Comparison of ENCODE assay signal across 8 mouse cellular contexts in the genomic region with DNA sequence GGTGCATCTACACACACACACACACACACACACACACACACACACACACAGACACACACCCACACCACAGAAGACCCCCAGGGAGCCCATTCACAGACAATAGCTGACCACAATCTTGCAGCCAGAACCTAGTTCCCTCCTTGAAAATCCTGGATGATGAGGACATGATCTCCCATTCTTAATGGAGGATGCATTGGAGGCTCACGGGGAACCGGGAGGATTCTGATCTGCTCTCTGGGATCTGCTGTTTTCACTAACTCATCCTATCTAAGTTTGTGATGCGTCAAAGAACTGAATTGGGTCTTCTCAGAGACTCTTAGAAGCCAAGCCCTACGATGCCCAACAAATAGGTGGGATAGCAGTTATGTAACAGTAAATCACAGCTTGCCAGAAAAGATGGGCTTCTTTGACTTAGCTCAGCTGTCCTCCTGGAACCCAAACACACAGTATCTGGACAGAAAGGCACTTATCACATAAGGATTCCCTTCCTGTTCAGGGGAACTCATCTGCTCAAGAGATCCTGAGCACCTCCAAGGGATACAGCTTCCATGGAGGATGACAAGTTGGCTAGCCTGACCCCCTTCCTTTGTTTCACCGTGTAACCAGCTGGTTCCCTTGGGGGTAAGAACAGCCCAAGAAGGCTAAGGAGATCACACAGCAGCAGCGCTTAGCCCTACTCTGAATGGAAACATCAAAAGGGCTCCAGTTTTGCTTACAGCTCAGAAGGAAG. TPM values are rescaled to one million over a fixed set of nuclear protein-coding genes. Genes with fewer than 3 reads are reported as not detected.
DNase-seq lines count a peak whose midpoint lies in the region; ATAC-seq and TF ChIP-seq lines count a peak whose summit lies in the region.

No protein-coding gene starts in this region.

- H3K4me1 ChIP-seq in heart, embryonic 16.5 days (ENCODE audit: control insufficient read depth, insufficient read depth, low read length): peaks cover 10% of the 10 kb centered on the region; the same call in 1 of the 2 replicates
- no peaks in the 10 kb centered on the region for H3K4me1 ChIP-seq in heart, adult 2 months (ENCODE audit: control insufficient read depth, insufficient read depth, low read length)
- peaks cover 41% of the 10 kb centered on the region for H3K4me1 ChIP-seq in forebrain, embryonic 13.5 days

- H3K4me2 ChIP-seq in heart, embryonic 16.5 days (ENCODE audit: low read depth, low read length): peak overlapping the region; percentile 96
- H3K4me2 ChIP-seq in forebrain, embryonic 13.5 days: peak overlapping the region; percentile 76

- no peak overlapping the region for H3K27ac ChIP-seq in heart, embryonic 16.5 days (ENCODE audit: low read length)
- H3K27ac ChIP-seq in heart, adult 2 months: no peak overlapping the region
- peak overlapping the region; percentile 97 for H3K27ac ChIP-seq in forebrain, embryonic 13.5 days

- no peak for TF ChIP-seq EP300 in heart, adult 2 months (IDR thresholded peaks at IDR 0.05; ENCODE audit: insufficient read depth, low read depth, low read length)

- peak overlapping the region; percentile 70; the same call in 1 of the 2 replicates for H3K9ac ChIP-seq in heart, embryonic 16.5 days (ENCODE audit: low read length)
- H3K9ac ChIP-seq in heart, adult 2 months (ENCODE audit: low read depth, low read length): no peak overlapping the region
- peak overlapping the region; percentile 95 for H3K9ac ChIP-seq in forebrain, embryonic 13.5 days

- H3K9me3 ChIP-seq in heart, embryonic 16.5 days (replicated peaks; ENCODE audit: control insufficient read depth, low read length): no peaks in the 10 kb centered on the region
- no peaks in the 10 kb centered on the region for H3K9me3 ChIP-seq in forebrain, embryonic 13.5 days (replicated peaks)

- no peaks in the 10 kb centered on the region for H3K79me2 ChIP-seq in heart, adult 2 months (replicated peaks; ENCODE audit: control insufficient read depth, insufficient read depth, low read length)

- H3K4me3 ChIP-seq in heart, embryonic 16.5 days (ENCODE audit: low read length): peak overlapping the region; percentile 64
- no peak overlapping the region for H3K4me3 ChIP-seq in heart, adult 2 months
- peak overlapping the region; percentile 70 for H3K4me3 ChIP-seq in forebrain, embryonic 13.5 days

- TF ChIP-seq POLR2A in heart, adult 2 months (IDR thresholded peaks at IDR 0.05; ENCODE audit: insufficient read depth, low read depth, low read length): no peak

- H3K27me3 ChIP-seq in heart, embryonic 16.5 days (ENCODE audit: control insufficient read depth, insufficient read depth, low read length): no peaks in the 10 kb centered on the region
- H3K27me3 ChIP-seq in heart, adult 2 months (ENCODE audit: control insufficient read depth, insufficient read depth, low read length): no peaks in the 10 kb centered on the region
- no peaks in the 10 kb centered on the region for H3K27me3 ChIP-seq in forebrain, embryonic 13.5 days

- ATAC-seq in heart, embryonic 16.5 days (replicated peaks; ENCODE audit: extremely low read depth, insufficient read depth, low FRiP score): no peak
- peak; percentile 50 for ATAC-seq in forebrain, embryonic 13.5 days

- no peak for TF ChIP-seq CTCF in heart, adult 2 months (IDR thresholded peaks at IDR 0.05)

- peaks cover under 1% of the 10 kb centered on the region; the same call in 1 of the 2 replicates for H3K36me3 ChIP-seq in heart, embryonic 16.5 days (ENCODE audit: control insufficient read depth, insufficient read depth)
- H3K36me3 ChIP-seq in heart, adult 2 months (ENCODE audit: control insufficient read depth, insufficient read depth, low read length): no peaks in the 10 kb centered on the region
- peaks cover 45% of the 10 kb centered on the region for H3K36me3 ChIP-seq in forebrain, embryonic 13.5 days (ENCODE audit: poor library complexity, severe bottlenecking)

- no peak for DNase-seq in heart, adult 2 months
- DNase-seq in brain, embryonic 18.5 days (ENCODE audit: low read depth, low spot score): peak; percentile 30
- DNase-seq in mesoderm, embryonic 11.5 days (ENCODE audit: low read depth, low spot score): peak; percentile 52
- no peak for DNase-seq in adipocyte (ENCODE audit: low spot score)
- DNase-seq in kidney, postnatal 10 days: no peak
- no peak for DNase-seq in thymus, postnatal 25 days

- intact Hi-C loops in heart, adult 2 months (cut with DNase I): no loop called here

- 69% methylated on average over 6 of the region's 6 CpGs for WGBS in heart, embryonic 16.5 days
- WGBS in heart, adult 2 months: 74% methylated on average over 6 of the region's 6 CpGs
- WGBS in forebrain, embryonic 13.5 days: 34% methylated on average over 6 of the region's 6 CpGs

RNA-seq across cellular contexts. Expression of a gene that starts 1.1 kb away (rescaled TPM):
- 2.2 and 2.4 TPM in 2 replicates for polyA plus RNA-seq in heart, embryonic 16.5 days (2015; fragmentation: Nextera tagmentation; extraction: Ambion mirVana)
- 1 to 10 TPM in 1 of 2 experiments, under 1 TPM in 1; 0.57 to 1.4 TPM for total RNA-seq in heart, adult 2 months (2021)
- 1.4 and 1.6 TPM in 2 replicates for polyA plus RNA-seq in heart, adult 2 months (2012; rRNA removed)
- polyA plus RNA-seq in forebrain, embryonic 13.5 days (2015; fragmentation: Nextera tagmentation; extraction: Ambion mirVana): 467 and 499 TPM in 2 replicates

RNA-seq across cellular contexts. Expression of a gene that starts 19.4 kb away (rescaled TPM):
- 25.9 and 29.7 TPM in 2 replicates for polyA plus RNA-seq in heart, embryonic 16.5 days (2015; fragmentation: Nextera tagmentation; extraction: Ambion mirVana)
- 10 to 100 TPM; 15.8 to 17.1 TPM for total RNA-seq in heart, adult 2 months (2021)
- polyA plus RNA-seq in heart, adult 2 months (2012; rRNA removed): 11.5 and 15.8 TPM in 2 replicates
- polyA plus RNA-seq in forebrain, embryonic 13.5 days (2015; fragmentation: Nextera tagmentation; extraction: Ambion mirVana): 44.2 and 50.4 TPM in 2 replicates

RNA-seq across cellular contexts. Expression of a gene that starts 29.9 kb away (rescaled TPM):
- polyA plus RNA-seq in heart, embryonic 16.5 days (2015; fragmentation: Nextera tagmentation; extraction: Ambion mirVana): not detected in 2 replicates
- total RNA-seq in heart, adult 2 months (2021): not detected
- polyA plus RNA-seq in heart, adult 2 months (2012; rRNA removed): 0.06 TPM in 1 of 2 replicates, not detected in the other
- 0.40 and 0.52 TPM in 2 replicates for polyA plus RNA-seq in forebrain, embryonic 13.5 days (2015; fragmentation: Nextera tagmentation; extraction: Ambion mirVana)

Comparison
In these comparisons a context has a peak if more than half of its experiments do, and no peak if none do; other contexts are left out.
1. DNase-seq: peak in brain, embryonic 18.5 days (single experiment) and mesoderm, embryonic 11.5 days (single experiment); none in heart, adult 2 months (0 of 2), adipocyte (single experiment), kidney, postnatal 10 days (single experiment) and thymus, postnatal 25 days (single experiment).
2. RNA of a gene that starts 1.1 kb away (polyA plus RNA-seq): 467 to 499 TPM in forebrain, embryonic 13.5 days; 2.2 to 2.4 TPM in heart, embryonic 16.5 days and 1.4 to 1.6 TPM in heart, adult 2 months; every median in the first group is over 100 times any median in the second.